Mouse (Mus musculus) cerebellum, adult 8-10 months (tissue): ENCODE measurements around the gene Plekha7.

Source experiments
- DNase-seq: peaks from one replicate; pipeline ENCODE4 v3.0.0; 2022

The Plekha7 gene

GRCm38 (mm10) chr7:116217747-116218146 is 90.4 kb downstream of the Plekha7 start:
- no peak for DNase-seq

DNA sequence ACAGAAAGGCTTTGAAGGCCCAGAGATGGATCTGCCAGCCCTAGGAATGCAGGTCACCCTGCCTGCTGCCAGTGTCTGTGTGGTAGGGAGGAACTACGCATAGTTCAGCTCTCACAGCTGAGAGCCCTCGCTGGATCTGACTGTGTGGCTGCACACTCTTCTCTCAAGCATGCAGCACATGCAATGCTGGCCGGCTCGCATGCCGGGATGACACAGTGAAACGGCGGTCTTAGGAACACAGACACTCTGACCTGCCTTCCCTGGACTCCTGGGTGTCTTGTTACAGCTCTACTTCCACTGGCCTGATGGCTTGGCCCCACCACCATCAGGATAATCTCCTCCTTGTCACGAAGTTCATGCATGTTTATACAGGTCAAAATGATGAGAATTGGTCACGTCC is 96.3 kb downstream of the Plekha7 start:
- DNase-seq = no peak

- no peak for DNase-seq
Observed at GRCm38 (mm10) chr7:116209926-116210631, 98.1 kb downstream of the Plekha7 start.

DNA sequence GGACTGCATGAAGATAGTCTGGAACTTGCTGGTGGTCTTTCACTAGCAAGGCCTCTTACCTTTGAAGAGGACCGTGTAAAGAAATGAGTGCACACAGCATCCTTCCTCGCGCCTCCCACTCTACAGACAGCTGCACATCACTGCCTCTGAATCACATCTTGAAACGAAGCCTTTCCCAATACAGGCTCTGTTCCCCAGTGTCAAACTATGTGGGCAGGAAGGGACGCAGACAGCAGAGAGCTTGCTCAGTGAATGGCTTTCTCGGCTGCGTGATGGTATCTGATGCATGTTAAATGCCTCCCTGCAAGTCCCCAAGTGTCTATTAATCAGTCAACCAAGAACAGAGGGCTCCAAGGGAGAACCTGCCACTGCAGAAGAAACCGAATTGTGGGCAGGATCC is 99.3 kb downstream of the Plekha7 start:
- DNase-seq = no peak

GRCm38 (mm10) chr7:116206806-116207571 is 101.2 kb downstream of the Plekha7 start:
- DNase-seq = no peak

DNA sequence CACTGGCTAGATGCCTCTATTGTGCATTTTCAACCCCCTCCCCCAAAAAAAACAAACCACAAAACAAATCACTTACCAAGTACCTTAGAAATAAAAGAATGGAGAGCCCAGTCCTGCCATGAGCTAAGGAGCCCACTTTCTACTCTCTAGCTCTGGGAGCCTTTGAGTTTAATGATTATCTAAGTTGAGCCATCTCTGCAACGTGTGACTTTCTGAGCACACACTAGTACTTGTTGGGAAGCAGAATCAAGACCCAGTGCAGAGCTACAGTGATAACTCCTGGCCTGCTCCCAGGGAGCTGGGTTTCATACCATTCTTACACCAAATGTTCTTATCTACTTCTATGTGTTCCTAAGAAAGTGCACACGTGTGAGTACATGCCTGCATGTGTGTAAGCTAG is 102.7 kb downstream of the Plekha7 start:
- DNase-seq = no peak

DNA sequence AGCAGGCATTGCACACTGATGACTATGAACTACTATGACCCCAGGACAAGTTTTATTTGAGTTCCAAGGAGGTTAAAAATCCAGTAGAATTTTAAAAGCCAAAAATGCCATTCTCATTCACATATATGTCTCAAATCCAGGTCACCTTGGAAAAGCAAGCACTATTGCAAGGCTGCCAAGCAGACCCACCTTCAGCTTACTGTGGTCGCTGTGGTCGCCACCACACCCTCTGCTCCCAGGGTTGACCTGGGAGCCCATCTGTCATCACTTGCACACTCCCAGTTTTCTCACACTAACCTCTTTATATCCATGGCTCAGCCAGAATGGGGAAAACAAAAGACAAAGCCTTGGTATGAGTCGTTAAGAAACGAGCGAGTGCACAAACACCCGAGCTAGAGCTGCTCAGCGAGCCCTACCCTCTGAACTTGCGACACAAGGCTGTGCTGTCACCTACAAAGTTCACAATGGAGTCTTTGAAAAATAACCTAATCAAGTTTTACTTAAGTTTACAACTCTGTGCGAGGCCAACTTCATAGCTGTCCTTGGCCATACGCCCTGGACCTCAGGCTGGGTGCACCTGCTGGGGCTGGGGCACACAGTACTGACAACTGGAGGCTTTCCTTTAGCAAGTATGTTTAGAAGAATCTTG is 106.0 kb downstream of the Plekha7 start:
- DNase-seq = no peak

DNA sequence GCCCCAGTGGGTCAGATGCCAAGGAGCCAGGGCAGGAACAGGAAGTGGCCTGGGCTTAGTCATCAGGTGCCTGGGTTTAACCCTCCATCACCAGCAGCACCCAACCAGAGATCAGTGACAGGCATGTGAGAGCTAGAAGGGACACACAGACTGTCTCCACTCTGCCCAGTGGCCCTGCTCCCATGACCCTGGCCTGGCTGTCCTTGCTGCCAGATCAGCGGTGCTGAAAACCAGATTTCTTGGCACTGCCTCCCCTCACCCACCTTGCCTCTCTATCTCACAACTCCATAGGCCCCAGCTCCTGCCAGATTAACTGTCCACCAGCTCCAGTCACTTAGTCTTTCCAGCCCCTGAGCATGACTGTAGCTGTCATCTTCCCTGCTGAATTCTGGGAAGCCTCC is 107.2 kb downstream of the Plekha7 start:
- no peak for DNase-seq

- no peak for DNase-seq
Observed at GRCm38 (mm10) chr7:116200544-116200943, 107.6 kb downstream of the Plekha7 start.

DNA sequence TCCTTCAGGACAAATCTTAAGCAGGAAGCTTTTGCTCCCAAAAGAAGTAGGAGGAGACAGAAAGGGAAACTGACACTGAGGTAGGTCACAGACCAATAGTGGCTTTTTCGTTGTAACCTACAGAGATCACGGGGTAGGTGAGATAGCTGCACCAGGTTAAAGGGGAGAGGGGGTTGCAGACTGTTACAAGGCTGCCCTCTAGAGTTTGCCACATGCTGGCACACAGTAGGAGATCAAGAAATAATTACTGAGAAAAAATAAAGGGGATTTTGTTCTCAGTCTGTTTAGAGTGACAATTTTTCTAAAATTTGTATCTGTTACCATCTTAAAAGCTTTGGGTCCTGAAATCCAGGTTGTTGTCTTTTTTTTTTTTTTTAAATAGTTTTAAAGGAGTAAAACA is 109.3 kb downstream of the Plekha7 start:
- DNase-seq = no peak

- DNase-seq = no peak
Observed at GRCm38 (mm10) chr7:116198407-116198806, 109.8 kb downstream of the Plekha7 start.

DNA sequence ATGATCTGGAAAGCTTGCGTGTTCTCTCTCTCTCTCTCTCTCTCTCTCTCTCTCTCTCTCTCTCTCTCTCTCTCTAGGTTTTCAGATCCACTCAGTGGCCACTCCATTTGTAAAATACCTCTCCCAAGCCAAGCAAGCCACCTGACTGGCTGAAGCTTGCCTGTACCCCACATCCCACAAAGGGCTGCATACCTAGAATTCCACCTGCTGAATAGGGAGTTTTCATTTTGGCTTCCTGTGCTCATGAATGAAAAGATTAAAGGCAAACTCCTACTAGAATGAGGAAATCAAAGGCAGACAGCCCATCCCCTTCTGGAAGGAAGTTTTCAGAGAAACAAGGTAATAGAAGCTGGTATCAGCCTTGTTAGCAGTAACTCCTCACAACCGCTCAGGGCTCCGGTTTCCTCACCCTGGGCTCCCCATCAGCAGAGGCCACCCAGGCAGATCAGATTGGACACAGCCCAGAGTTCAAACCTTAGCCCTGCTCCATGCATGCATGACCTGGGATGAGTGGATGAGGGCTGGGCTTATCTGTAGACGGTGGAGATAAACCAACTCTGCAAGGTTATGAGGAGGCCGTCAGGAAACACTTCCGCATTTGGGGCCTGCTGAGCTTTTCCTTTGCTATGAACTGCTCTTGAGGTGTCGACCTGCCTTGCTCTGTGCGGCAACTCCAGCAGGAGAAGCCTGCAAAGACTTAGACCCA is 111.0 kb downstream of the Plekha7 start:
- DNase-seq = no peak

DNA sequence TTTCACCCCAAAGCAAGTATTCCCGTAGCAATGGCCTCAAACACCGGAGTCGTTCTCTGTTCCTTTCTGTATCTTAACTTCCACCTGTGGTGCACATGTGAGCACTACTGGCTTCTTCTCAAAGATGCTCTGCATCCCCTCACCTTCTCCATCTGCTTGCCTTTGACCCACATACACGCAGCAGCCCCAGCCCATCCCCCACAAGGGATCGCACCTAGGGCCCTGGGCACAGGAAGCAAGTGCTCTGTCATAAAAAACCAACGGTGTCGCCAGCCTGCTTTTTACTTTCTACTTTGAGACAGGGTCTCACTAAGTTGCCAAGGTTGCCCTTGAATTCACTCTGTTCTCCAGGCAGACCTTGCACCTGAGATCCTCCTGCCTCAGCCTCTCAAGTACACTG is 113.2 kb downstream of the Plekha7 start:
- no peak for DNase-seq

- DNase-seq = no peak
Observed at GRCm38 (mm10) chr7:116192966-116193365, 115.2 kb downstream of the Plekha7 start.

GRCm38 (mm10) chr7:116192096-116192595 is 116.0 kb downstream of the Plekha7 start:
- DNase-seq = no peak

DNA sequence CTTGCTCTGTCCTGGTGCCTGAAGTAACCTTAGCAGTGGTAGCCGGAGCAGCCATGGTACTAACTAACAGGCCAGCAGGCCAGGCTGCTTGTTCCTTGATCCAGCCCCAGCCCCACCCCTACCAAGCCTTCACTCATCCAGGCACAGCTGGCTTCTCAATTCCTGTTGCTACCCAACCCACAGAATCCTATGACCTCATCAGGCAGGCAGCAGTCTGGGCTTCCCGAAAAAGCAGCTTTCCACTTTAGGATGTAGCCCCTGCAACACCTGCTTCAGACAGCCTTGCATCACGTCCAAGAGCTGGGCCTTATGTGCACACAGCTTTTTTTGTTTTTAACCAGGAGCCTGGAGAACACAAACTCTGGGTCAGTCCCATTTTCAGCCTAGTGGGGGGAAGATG is 117.0 kb downstream of the Plekha7 start:
- DNase-seq = no peak

GRCm38 (mm10) chr7:116189708-116190107 is 118.5 kb downstream of the Plekha7 start:
- DNase-seq = no peak

GRCm38 (mm10) chr7:116188391-116188790 is 119.8 kb downstream of the Plekha7 start:
- DNase-seq = no peak

DNA sequence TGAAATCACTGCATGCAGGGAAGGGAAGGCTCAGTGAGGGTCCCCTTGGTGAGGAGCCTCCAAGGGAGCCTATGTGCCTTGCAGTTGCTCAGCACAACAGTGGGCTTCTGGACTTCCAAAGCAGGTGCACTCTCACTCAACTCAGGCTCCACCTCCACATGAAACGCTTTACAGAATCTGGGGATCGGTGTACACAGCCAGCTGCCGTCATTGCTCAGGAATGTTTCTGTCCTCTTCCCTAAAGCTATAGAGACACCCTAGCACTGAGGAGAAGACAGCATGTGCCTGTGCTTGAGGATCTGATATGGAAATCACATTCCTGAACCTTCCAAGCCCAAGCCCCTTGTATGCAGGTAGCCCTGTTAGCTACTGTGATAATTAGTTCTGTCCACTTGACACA is 120.7 kb downstream of the Plekha7 start:
- no peak for DNase-seq

GRCm38 (mm10) chr7:116186847-116187246 is 121.3 kb downstream of the Plekha7 start:
- DNase-seq = no peak

- no peak for DNase-seq
Observed at GRCm38 (mm10) chr7:116186156-116186555, 122.0 kb downstream of the Plekha7 start.

GRCm38 (mm10) chr7:116184358-116185057 is 123.7 kb downstream of the Plekha7 start:
- DNase-seq = no peak
